Mouse (Mus musculus) spleen, adult 2 months (tissue): ENCODE results near the gene Lyst.

Source experiments
- CTCF ChIP-seq: fragments of 200-500 bp; IDR thresholded peaks from 2 replicates; pipeline ENCODE4 v1.5.1; 2011; ENCODE audit warnings: mild to moderate bottlenecking, inconsistent platforms; ENCODE audit not compliant: insufficient read depth, insufficient read length, insufficient replicate concordance; ENCODE audit errors: extremely low read depth
- POLR2A ChIP-seq: fragments of 200-500 bp; IDR thresholded peaks from 2 replicates; pipeline ENCODE4 v1.6.1; 2011; ENCODE audit warnings: low read depth, low read length, inconsistent platforms

DNA sequence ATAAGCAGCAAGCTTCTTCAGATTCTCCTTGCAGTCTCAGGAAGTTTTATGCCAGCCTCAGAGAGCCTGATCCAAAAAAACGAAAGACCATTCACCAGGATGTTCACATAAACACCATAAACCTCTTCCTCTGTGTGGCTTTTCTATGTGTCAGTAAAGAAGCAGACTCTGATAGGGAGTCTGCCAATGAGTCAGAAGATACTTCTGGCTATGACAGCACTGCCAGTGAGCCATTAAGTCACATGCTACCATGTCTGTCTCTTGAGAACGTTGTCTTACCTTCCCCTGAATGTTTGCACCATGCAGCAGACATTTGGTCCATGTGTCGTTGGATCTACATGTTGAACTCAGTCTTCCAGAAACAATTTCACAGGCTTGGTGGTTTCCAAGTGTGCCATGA is 47.4 kb downstream of the Lyst start:
- TF ChIP-seq POLR2A (no peak), CTCF (no peak)
